Mouse (Mus musculus): Measurements from ENCODE around the gene Gm17581.
"Not testable (repeated sequence)": the region's sequence is repeated elsewhere in the genome, so short reads cannot be mapped to it uniquely, and the experiment has no call there.

Gene Gm17581

GRCm38 (mm10) chr2:155735766-155736165 lies at the start of gene Gm17581:
TSS of gene Gm17581 (minus strand) at chr2:155735866.
- not testable (repeated sequence) for DNase-seq (ENCODE audit: low spot score)

- no peak for DNase-seq (ENCODE audit: low spot score)
Observed at GRCm38 (mm10) chr2:155784534-155784933, 48.9 kb upstream of the Gm17581 start.

- DNase-seq (ENCODE audit: low spot score): no peak
Observed at GRCm38 (mm10) chr2:155779506-155779905, 43.8 kb upstream of the Gm17581 start.

- peak; percentile 95 for DNase-seq (ENCODE audit: low spot score)
Observed at GRCm38 (mm10) chr2:155779066-155779465, 43.4 kb upstream of the Gm17581 start.

- no peak for DNase-seq (ENCODE audit: low spot score)
Observed at GRCm38 (mm10) chr2:155778004-155778403, 42.3 kb upstream of the Gm17581 start.

GRCm38 (mm10) chr2:155777688-155777985 lies 42.0 kb upstream of the Gm17581 start:
- DNase-seq (ENCODE audit: low spot score): no peak

- no peak for DNase-seq (ENCODE audit: low spot score)
Observed at GRCm38 (mm10) chr2:155776824-155777687, 41.4 kb upstream of the Gm17581 start.

- DNase-seq (ENCODE audit: low spot score): peak; percentile 63
Observed at GRCm38 (mm10) chr2:155775685-155776263, 40.1 kb upstream of the Gm17581 start.

GRCm38 (mm10) chr2:155774927-155775684 lies 39.4 kb upstream of the Gm17581 start, which contains the start of gene Mmp24:
TSS of gene Mmp24 (plus strand) at chr2:155775342.
- peak; percentile 38 for DNase-seq (ENCODE audit: low spot score)

GRCm38 (mm10) chr2:155774261-155774926 lies 38.7 kb upstream of the Gm17581 start:
- DNase-seq (ENCODE audit: low spot score): no peak

GRCm38 (mm10) chr2:155773664-155774063 lies 38.0 kb upstream of the Gm17581 start:
- no peak for DNase-seq (ENCODE audit: low spot score)

- peak; percentile 77 for DNase-seq (ENCODE audit: low spot score)
Observed at GRCm38 (mm10) chr2:155764679-155765418, 29.2 kb upstream of the Gm17581 start.

- DNase-seq (ENCODE audit: low spot score): peak; percentile 36
Observed at GRCm38 (mm10) chr2:155756855-155757566, 21.3 kb upstream of the Gm17581 start.

- DNase-seq (ENCODE audit: low spot score): peak; percentile 54
Observed at GRCm38 (mm10) chr2:155755746-155756145, 20.1 kb upstream of the Gm17581 start.

GRCm38 (mm10) chr2:155751014-155751786 lies 15.5 kb upstream of the Gm17581 start, which contains the start of gene Procr:
TSS of gene Procr (plus strand) at chr2:155751117.
- DNase-seq (ENCODE audit: low spot score): peak; percentile 61

- DNase-seq (ENCODE audit: low spot score): no peak
Observed at GRCm38 (mm10) chr2:155749394-155749793, 13.7 kb upstream of the Gm17581 start.

GRCm38 (mm10) chr2:155745487-155745886 lies 9.8 kb upstream of the Gm17581 start:
- DNase-seq (ENCODE audit: low spot score): no peak

- no peak for DNase-seq (ENCODE audit: low spot score)
Observed at GRCm38 (mm10) chr2:155743351-155743750, 7.7 kb upstream of the Gm17581 start.

GRCm38 (mm10) chr2:155742931-155743337 lies 7.3 kb upstream of the Gm17581 start:
- DNase-seq (ENCODE audit: low spot score): peak; percentile 66

- DNase-seq (ENCODE audit: low spot score): peak; percentile 64
Observed at GRCm38 (mm10) chr2:155742211-155742610, 6.5 kb upstream of the Gm17581 start.
